Mouse (Mus musculus) bone marrow macrophage, adult 2 months (primary cell): ENCODE measurements at regions not wholly inside any gene's neighbourhood (a gene's known extent, or its start where the extent isn't known, plus 50 kb on each side); places are given as distances from the start of the nearest gene placed in this dataset.

ENCODE experiments used
- CTCF ChIP-seq: IDR thresholded peaks from 2 replicates; pipeline ENCODE4 v1.5.1; 2012; ENCODE audit warnings: low read depth, mild to moderate bottlenecking, low read length, moderate library complexity
- POLR2A ChIP-seq: IDR thresholded peaks from 2 replicates; pipeline ENCODE4 v1.6.1; 2012; ENCODE audit warnings: mild to moderate bottlenecking, low read depth, low read length, borderline replicate concordance

GRCm38 (mm10) chr16:77238358-77239175 is 225.1 kb downstream of the Usp25 start:
- TF ChIP-seq CTCF (no peak), POLR2A (no peak)
